Mouse (Mus musculus): ENCODE data around the gene Actg1. TPM values are rescaled to one million over a fixed set of nuclear protein-coding genes. Genes with fewer than 3 reads are reported as not detected.

Gene Actg1
- total RNA-seq, 1 experiment = 2,367 TPM

GRCm38 (mm10) chr11:120305535-120306365 is 42.6 kb downstream of the Actg1 start:
- no peak for DNase-seq (ENCODE audit: low read depth, low spot score)
- peak overlapping the region; percentile 62 to 68 for H3K4me3 ChIP-seq (ENCODE audit: insufficient read depth in 1 of 2, low read depth in 1 of 2, low read length in 2 of 2, poor library complexity in 1 of 2, severe bottlenecking in 1 of 2)
- H3K9me3 ChIP-seq (ENCODE audit: control insufficient read depth, insufficient read depth, low read depth, low read length) = no peaks in the 10 kb centered on the region
- peaks cover 4 to 13% of the 10 kb centered on the region in 2 experiments; a peak in 2 of 4 replicates for H3K4me1 ChIP-seq (ENCODE audit: control insufficient read depth in 2 of 2, insufficient read depth in 2 of 2, low read length in 2 of 2, poor library complexity in 1 of 2)
- H3K9ac ChIP-seq (ENCODE audit: insufficient read depth, low read depth, low read length, poor library complexity, severe bottlenecking) = peak overlapping the region; percentile 67
- H3K27ac ChIP-seq (ENCODE audit: insufficient read depth, low read depth, low read length, poor library complexity, severe bottlenecking) = no peak overlapping the region
- H3K36me3 ChIP-seq (ENCODE audit: control insufficient read depth, insufficient read depth, low read length, poor library complexity, severe bottlenecking) = no peaks in the 10 kb centered on the region
- TF ChIP-seq HCFC1 (IDR thresholded peaks at IDR 0.05; ENCODE audit: borderline replicate concordance, insufficient read depth, low read length) = no peak
- no peak for TF ChIP-seq ZNF384 (IDR thresholded peaks at IDR 0.05; ENCODE audit: low read depth, low read length)
- TF ChIP-seq ZC3H11A (IDR thresholded peaks at IDR 0.05; ENCODE audit: borderline replicate concordance, low read depth, low read length) = no peak
- no peak for TF ChIP-seq MAFK (IDR thresholded peaks at IDR 0.05; ENCODE audit: insufficient read depth, low read depth, low read length)
- no peak for TF ChIP-seq CHD2 (IDR thresholded peaks at IDR 0.05; ENCODE audit: low read depth, low read length)
- in situ Hi-C loops (cut with MboI; ENCODE audit: low sequenced_read_pairs in 2 of 2, unreplicated experiment in 2 of 2) = no loop called here

GRCm38 (mm10) chr11:120304886-120305534 is 43.3 kb downstream of the Actg1 start:
- in situ Hi-C loops (cut with MboI; ENCODE audit: low sequenced_read_pairs in 2 of 2, unreplicated experiment in 2 of 2) = no loop called here
- Histone ChIP-seq H3K9me3 (ENCODE audit: control insufficient read depth, insufficient read depth, low read depth, low read length) (no peaks in the 10 kb centered on the region), H3K4me1 (ENCODE audit: control insufficient read depth in 2 of 2, insufficient read depth in 2 of 2, low read length in 2 of 2, poor library complexity in 1 of 2) (peaks cover 4 to 10% of the 10 kb centered on the region in 2 experiments; a peak in 2 of 4 replicates), H3K36me3 (ENCODE audit: control insufficient read depth, insufficient read depth, low read length, poor library complexity, severe bottlenecking) (no peaks in the 10 kb centered on the region), H3K4me3 (ENCODE audit: insufficient read depth in 1 of 2, low read depth in 1 of 2, low read length in 2 of 2, poor library complexity in 1 of 2, severe bottlenecking in 1 of 2) (peak overlapping the region; percentile 68 to 70), H3K9ac (ENCODE audit: insufficient read depth, low read depth, low read length, poor library complexity, severe bottlenecking) (peak overlapping the region; percentile 67), H3K27ac (ENCODE audit: insufficient read depth, low read depth, low read length, poor library complexity, severe bottlenecking) (no peak overlapping the region)
- DNase-seq (ENCODE audit: low read depth, low spot score) = peak; percentile 91
- no peak for TF ChIP-seq MAFK (IDR thresholded peaks at IDR 0.05; ENCODE audit: insufficient read depth, low read depth, low read length)
- no peak for TF ChIP-seq HCFC1 (IDR thresholded peaks at IDR 0.05; ENCODE audit: borderline replicate concordance, insufficient read depth, low read length)
- no peak for TF ChIP-seq CHD2 (IDR thresholded peaks at IDR 0.05; ENCODE audit: low read depth, low read length)
- TF ChIP-seq ZNF384 (IDR thresholded peaks at IDR 0.05; ENCODE audit: low read depth, low read length) = no peak
- TF ChIP-seq ZC3H11A (IDR thresholded peaks at IDR 0.05; ENCODE audit: borderline replicate concordance, low read depth, low read length) = no peak

- no peak for DNase-seq (ENCODE audit: low read depth, low spot score)
- H3K36me3 ChIP-seq (ENCODE audit: control insufficient read depth, insufficient read depth, low read length, poor library complexity, severe bottlenecking) = no peaks in the 10 kb centered on the region
- H3K4me1 ChIP-seq (ENCODE audit: control insufficient read depth in 2 of 2, insufficient read depth in 2 of 2, low read length in 2 of 2, poor library complexity in 1 of 2) = peaks cover 4 to 10% of the 10 kb centered on the region in 2 experiments; a peak in 2 of 4 replicates
- in situ Hi-C loops (cut with MboI; ENCODE audit: low sequenced_read_pairs in 2 of 2, unreplicated experiment in 2 of 2) = no loop called here
- H3K9me3 ChIP-seq (ENCODE audit: control insufficient read depth, insufficient read depth, low read depth, low read length) = no peaks in the 10 kb centered on the region
- TF ChIP-seq MAFK (IDR thresholded peaks at IDR 0.05; ENCODE audit: insufficient read depth, low read depth, low read length) = no peak
- no peak for TF ChIP-seq ZNF384 (IDR thresholded peaks at IDR 0.05; ENCODE audit: low read depth, low read length)
- TF ChIP-seq ZC3H11A (IDR thresholded peaks at IDR 0.05; ENCODE audit: borderline replicate concordance, low read depth, low read length) = no peak
- no peak for TF ChIP-seq CHD2 (IDR thresholded peaks at IDR 0.05; ENCODE audit: low read depth, low read length)
- no peak for TF ChIP-seq HCFC1 (IDR thresholded peaks at IDR 0.05; ENCODE audit: borderline replicate concordance, insufficient read depth, low read length)
- no peak overlapping the region for H3K9ac ChIP-seq (ENCODE audit: insufficient read depth, low read depth, low read length, poor library complexity, severe bottlenecking)
- no peak overlapping the region for H3K27ac ChIP-seq (ENCODE audit: insufficient read depth, low read depth, low read length, poor library complexity, severe bottlenecking)
- no peak overlapping the region; a peak in 1 of 4 replicates for H3K4me3 ChIP-seq (ENCODE audit: insufficient read depth in 1 of 2, low read depth in 1 of 2, low read length in 2 of 2, poor library complexity in 1 of 2, severe bottlenecking in 1 of 2)
These were observed 44.0 kb downstream of the Actg1 start for GRCm38 (mm10) chr11:120304350-120304694.

DNA sequence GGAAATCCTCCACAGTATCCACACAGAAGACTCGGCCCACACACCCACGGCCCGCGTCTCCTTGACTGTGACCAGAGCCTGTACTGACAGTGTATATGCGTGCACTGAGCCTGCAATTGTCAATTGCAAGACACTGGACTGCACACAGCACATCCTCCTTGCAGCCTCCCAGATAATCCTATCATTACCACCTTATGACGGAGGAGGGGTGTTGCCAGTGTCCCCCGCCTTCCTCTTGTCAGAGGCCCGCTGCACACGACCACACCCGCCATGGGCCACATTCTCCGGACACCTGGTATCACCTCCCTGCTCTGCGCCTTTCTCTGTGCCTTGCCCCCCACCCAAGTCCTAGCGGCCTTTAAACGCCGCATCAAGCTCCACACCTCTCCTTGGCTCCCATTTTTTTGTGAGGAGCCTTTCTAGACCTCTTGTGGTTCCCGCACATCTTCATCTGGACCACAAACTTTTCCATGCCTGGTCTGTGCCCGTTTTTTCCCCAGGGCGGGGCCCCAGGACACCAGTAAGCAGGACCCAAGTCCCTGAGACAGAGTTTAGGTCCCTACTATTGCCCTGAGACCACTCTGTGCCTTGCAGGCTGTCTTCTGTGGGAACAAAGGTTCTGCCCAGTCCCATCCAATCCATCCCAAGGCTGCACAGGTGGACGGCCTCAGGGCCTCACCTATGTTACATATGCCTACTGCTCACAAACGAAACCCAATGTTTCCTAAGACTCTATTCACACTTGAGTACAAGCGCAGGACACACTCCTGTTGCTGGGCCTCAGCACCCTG is 44.6 kb downstream of the Actg1 start:
- no peak for TF ChIP-seq ZNF384 (IDR thresholded peaks at IDR 0.05; ENCODE audit: low read depth, low read length)
- in situ Hi-C loops (cut with MboI; ENCODE audit: low sequenced_read_pairs in 2 of 2, unreplicated experiment in 2 of 2) = no loop called here
- no peaks in the 10 kb centered on the region for H3K36me3 ChIP-seq (ENCODE audit: control insufficient read depth, insufficient read depth, low read length, poor library complexity, severe bottlenecking)
- no peak overlapping the region; the same call in 1 of the 2 replicates for H3K27ac ChIP-seq (ENCODE audit: insufficient read depth, low read depth, low read length, poor library complexity, severe bottlenecking)
- H3K9me3 ChIP-seq (ENCODE audit: control insufficient read depth, insufficient read depth, low read depth, low read length) = no peaks in the 10 kb centered on the region
- H3K4me3 ChIP-seq (ENCODE audit: insufficient read depth in 1 of 2, low read depth in 1 of 2, low read length in 2 of 2, poor library complexity in 1 of 2, severe bottlenecking in 1 of 2) = no peak overlapping the region
- no peak overlapping the region for H3K9ac ChIP-seq (ENCODE audit: insufficient read depth, low read depth, low read length, poor library complexity, severe bottlenecking)
- DNase-seq (ENCODE audit: low read depth, low spot score) = no peak
- H3K4me1 ChIP-seq (ENCODE audit: control insufficient read depth in 2 of 2, insufficient read depth in 2 of 2, low read length in 2 of 2, poor library complexity in 1 of 2) = peaks cover 4 to 10% of the 10 kb centered on the region in 2 experiments; a peak in 2 of 4 replicates

Measured in ES-E14 (cell line).